Mouse (Mus musculus) heart, adult 9 months (tissue): ENCODE results near the gene Swi5.

Experiments used
- DNase-seq, 2 experiments: peaks; one replicate each; pipeline ENCODE4 v3.0.0; 2022; ENCODE audit warnings: low spot score in 2 of 2

Swi5 gene

GRCm38 (mm10) chr2:32260635-32261034 lies 27.2 kb downstream of the Swi5 start:
- DNase-seq = peak in 1 of 2 experiments; percentile 37

- peak; percentile 88 to 92 for DNase-seq
Observed at GRCm38 (mm10) chr2:32259657-32260417, 28.0 kb downstream of the Swi5 start, which contains the start of gene Uck1. Uck1 (minus strand) TSS chr2:32260159.

DNA sequence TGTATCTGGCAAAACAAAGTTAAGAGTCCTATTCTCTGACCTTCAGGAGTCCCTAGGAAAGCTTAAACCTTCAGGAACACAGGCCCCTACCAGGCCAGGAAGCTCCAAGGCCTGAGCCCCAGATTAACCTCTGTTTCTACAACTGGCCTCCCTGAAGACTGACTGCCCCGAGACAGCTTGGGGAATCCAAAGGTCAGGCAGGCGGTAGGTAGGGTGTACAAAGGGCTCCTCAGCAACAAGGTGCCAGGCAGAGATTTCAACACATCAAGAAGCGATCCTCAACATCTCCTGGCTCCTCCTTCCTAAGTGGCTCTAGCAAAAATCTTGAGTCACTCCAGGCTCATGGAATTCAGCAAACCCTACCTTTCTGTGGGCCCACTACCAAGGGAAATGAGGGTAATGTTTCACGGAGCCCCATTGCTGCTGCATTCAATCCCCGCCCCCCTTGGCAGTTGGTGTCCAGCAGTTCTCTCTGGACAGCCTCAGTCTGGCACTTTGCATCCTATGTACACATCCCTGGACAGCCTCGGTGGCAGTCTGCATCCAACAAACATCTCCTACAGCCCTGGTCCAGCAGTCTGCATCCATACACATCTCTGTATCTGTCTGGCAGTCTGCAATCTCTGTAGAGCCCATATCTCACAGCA lies 28.9 kb downstream of the Swi5 start:
- no peak for DNase-seq

- no peak for DNase-seq
Observed at GRCm38 (mm10) chr2:32256273-32256672, 31.6 kb downstream of the Swi5 start.

DNA sequence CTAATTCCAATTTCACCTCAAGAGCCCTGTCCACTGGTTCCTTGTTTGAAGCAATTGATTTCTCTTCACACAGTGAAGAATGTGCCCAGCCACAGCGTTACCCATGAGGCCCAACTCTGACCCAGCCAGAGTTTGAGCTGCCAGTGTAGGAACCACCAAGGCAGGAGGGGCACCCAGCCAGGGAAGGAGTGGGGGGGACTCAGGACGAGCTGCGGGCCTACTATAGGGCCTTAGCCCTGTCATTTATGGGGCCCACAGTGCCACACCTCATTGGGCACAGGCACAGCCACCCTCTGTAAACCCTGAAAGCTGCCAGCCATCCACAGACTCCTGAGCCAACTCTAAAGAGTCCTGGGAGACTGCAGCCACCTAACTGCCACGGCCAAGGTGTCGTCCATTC lies 33.3 kb downstream of the Swi5 start:
- DNase-seq = no peak

- DNase-seq = no peak
Observed at GRCm38 (mm10) chr2:32253352-32253751, 34.5 kb downstream of the Swi5 start.

DNA sequence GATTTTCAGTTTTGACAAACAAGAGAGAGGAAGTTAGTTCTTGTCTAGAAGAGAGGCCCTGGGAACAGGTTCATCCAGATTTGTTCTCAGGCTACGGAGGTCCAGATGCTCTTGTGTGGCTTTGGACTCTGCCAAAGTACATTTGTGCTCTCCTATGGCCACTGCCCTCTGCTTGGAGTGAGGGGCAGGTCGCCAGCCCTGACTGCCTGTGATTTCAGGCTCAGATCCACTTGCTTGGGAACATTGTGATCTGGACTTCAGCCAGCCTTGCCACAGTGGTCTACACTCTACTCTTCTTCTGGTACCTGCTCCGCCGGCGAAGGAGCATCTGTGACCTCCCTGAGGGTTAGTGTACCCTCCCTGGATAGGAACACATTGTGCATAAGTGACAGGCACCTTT lies 35.2 kb downstream of the Swi5 start:
- DNase-seq = no peak

- no peak for DNase-seq
Observed at GRCm38 (mm10) chr2:32251791-32252527, 35.9 kb downstream of the Swi5 start.

- peak in 1 of 2 experiments; percentile 41 for DNase-seq
Observed at GRCm38 (mm10) chr2:32248377-32249361, 39.2 kb downstream of the Swi5 start.

DNA sequence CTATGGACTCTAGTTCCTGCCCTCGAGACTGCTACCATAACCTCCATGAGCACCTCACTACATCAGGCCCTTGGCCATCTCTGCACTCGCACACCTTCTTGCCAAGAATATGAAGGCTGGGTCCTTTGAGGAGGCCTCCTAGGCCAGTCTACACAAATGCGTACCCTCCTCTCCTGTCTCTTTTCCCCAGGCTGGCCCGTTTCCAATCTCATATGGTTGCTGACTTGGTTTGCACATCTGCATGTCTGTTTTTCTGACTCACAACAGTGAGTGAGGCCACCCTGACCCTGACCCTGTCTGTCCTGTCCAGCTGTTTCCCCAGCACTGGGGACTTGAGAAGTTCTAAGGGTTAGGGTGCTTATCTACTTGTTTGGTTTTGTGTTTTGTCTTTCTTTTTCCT lies 41.1 kb downstream of the Swi5 start:
- no peak for DNase-seq

- DNase-seq = no peak
Observed at GRCm38 (mm10) chr2:32242986-32243385, 44.9 kb downstream of the Swi5 start.

GRCm38 (mm10) chr2:32240591-32240990 lies 47.3 kb downstream of the Swi5 start:
- no peak for DNase-seq

- DNase-seq = no peak
Observed at GRCm38 (mm10) chr2:32238708-32239435, 49.0 kb downstream of the Swi5 start.

DNA sequence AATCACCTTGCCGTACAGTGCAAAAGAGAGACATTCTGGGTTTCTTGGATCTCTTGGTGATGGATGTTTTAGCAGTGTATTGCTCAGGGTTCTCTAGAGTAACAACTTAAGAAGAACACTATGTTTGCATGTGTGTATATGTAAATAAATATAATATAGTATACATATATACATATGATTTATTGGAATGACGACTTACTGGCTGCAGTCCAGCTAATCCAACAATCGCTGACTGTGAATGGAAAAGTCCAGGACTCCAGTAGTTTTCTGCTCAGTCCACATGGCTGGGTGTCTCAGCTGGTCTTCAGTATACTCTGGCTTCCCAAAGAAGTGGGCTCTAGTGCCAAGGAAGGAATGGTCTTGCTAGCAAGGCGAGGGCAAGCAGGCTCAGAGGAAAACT lies 50.3 kb downstream of the Swi5 start:
- DNase-seq = no peak

GRCm38 (mm10) chr2:32236760-32237487 lies 51.0 kb downstream of the Swi5 start:
- peak; percentile 51 to 52 for DNase-seq

- peak; percentile 89 to 91 for DNase-seq
Observed at GRCm38 (mm10) chr2:32235886-32236759, 51.8 kb downstream of the Swi5 start, which contains the start of gene Pomt1. Pomt1 (plus strand) TSS chr2:32236590.

- DNase-seq = no peak
Observed at GRCm38 (mm10) chr2:32235433-32235832, 52.4 kb downstream of the Swi5 start.
